ENCODE assay signal across 9 mouse cellular contexts in genomic region chr5:120578504-120579081, GRCm38 (mm10). TPM values are rescaled to one million over a fixed set of nuclear protein-coding genes. Genes with fewer than 3 reads are reported as not detected.
DNase-seq lines count a peak whose midpoint lies in the region; ATAC-seq and TF ChIP-seq lines count a peak whose summit lies in the region.
"Had no signal": no experiment of that assay in that cellular context is flagged by ENCODE, and none has a peak within 500 bp of the region (broad histone marks: within the 10 kb centered on the region; RNA-seq: fewer than 3 reads in every experiment).

No protein-coding gene starts in this region.

- peak overlapping the region; percentile 18 for H3K4me2 ChIP-seq in intestine, embryonic 15.5 days (replicated peaks)
- peak overlapping the region; percentile 63 for H3K4me2 ChIP-seq in liver, postnatal 0 days (ENCODE audit: low read depth, low read length)

- WGBS in intestine, embryonic 15.5 days, result 22% methylated on average over 12 of the region's 12 CpGs
- 17% methylated on average over 12 of the region's 12 CpGs for WGBS in liver, postnatal 0 days (ENCODE audit: insufficient replicate concordance)

- H3K4me3 ChIP-seq in intestine, embryonic 15.5 days (replicated peaks), result no peak overlapping the region
- H3K4me3 ChIP-seq in liver, postnatal 0 days (ENCODE audit: low read depth, low read length), result 0 out of 2 replicates have a peak overlapping the region, but pooled peaks have one; percentile 13

- TF ChIP-seq EP300 in liver, postnatal 0 days (IDR thresholded peaks at IDR 0.05; ENCODE audit: low read depth), result no peak

- H3K27me3 ChIP-seq in intestine, embryonic 15.5 days (replicated peaks), result no peaks in the 10 kb centered on the region
- H3K27me3 ChIP-seq in liver, postnatal 0 days (ENCODE audit: insufficient read depth, low read length), result no peaks in the 10 kb centered on the region

- 0 out of 2 replicates have a peak overlapping the region, but pooled peaks have one; percentile 2 for H3K9ac ChIP-seq in intestine, embryonic 15.5 days
- peak overlapping the region; percentile 58 for H3K9ac ChIP-seq in liver, postnatal 0 days (replicated peaks)

- peak; percentile 16; the same call in 1 of the 2 replicates for ATAC-seq in intestine, embryonic 15.5 days
- peak; percentile 26 for ATAC-seq in liver, postnatal 0 days

- peaks cover 41% of the 10 kb centered on the region for H3K4me1 ChIP-seq in intestine, embryonic 15.5 days (replicated peaks)
- peaks cover 50% of the 10 kb centered on the region for H3K4me1 ChIP-seq in liver, postnatal 0 days (ENCODE audit: insufficient read depth)

- H3K36me3 ChIP-seq in intestine, embryonic 15.5 days, result peaks cover 12% of the 10 kb centered on the region
- H3K36me3 ChIP-seq in liver, postnatal 0 days (replicated peaks; ENCODE audit: insufficient read depth, low read length), result peaks cover 39% of the 10 kb centered on the region

- H3K9me3 ChIP-seq in intestine, embryonic 15.5 days, result no peaks in the 10 kb centered on the region
- no peaks in the 10 kb centered on the region for H3K9me3 ChIP-seq in liver, postnatal 0 days (ENCODE audit: low read length)

- DNase-seq in cerebellum, adult 18-20 months, result peak; percentile 51 to 64
- DNase-seq in cerebellum, adult 9-11 months, result no peak
- DNase-seq in adrenal gland, postnatal 25 days, result peak; percentile 68
- peak; percentile 98 for DNase-seq in heart, adult 11 months
- DNase-seq in liver, postnatal 0 days, result peak; percentile 75
- DNase-seq in spleen, adult 12 weeks (ENCODE audit: low spot score), result peak; percentile 36
- DNase-seq in c-Kit-positive CD71-positive TER-119-positive erythroid progenitor cells, embryonic 14.5 days (ENCODE audit: low spot score), result no peak

- TF ChIP-seq CTCF in liver, postnatal 0 days (IDR thresholded peaks at IDR 0.05; ENCODE audit: low read depth), result no peak

- H3K27ac ChIP-seq in intestine, embryonic 15.5 days, result peak overlapping the region; percentile 79
- peak overlapping the region; percentile 92 for H3K27ac ChIP-seq in liver, postnatal 0 days (ENCODE audit: low read depth)
- H3K27ac ChIP-seq: macrophage had no signal

RNA-seq across cellular contexts. Expression of gene Tpcn1, which starts 9.9 kb away (rescaled TPM):
- total RNA-seq in adrenal gland, postnatal 25 days (2021), result 40.2 and 42.4 TPM in 2 replicates
- 25.3 and 26.8 TPM in 2 replicates for polyA plus RNA-seq in intestine, embryonic 15.5 days (2015; fragmentation: Nextera tagmentation; extraction: Ambion mirVana)
- 16.3 and 18.6 TPM in 2 replicates for polyA plus RNA-seq in liver, postnatal 0 days (2015; fragmentation: Nextera tagmentation; extraction: Ambion mirVana)

RNA-seq across cellular contexts. Expression of gene Iqcd, which starts 10.2 kb away (rescaled TPM):
- 0.57 and 0.67 TPM in 2 replicates for total RNA-seq in adrenal gland, postnatal 25 days (2021)
- polyA plus RNA-seq in intestine, embryonic 15.5 days (2015; fragmentation: Nextera tagmentation; extraction: Ambion mirVana), result 0.28 and 0.40 TPM in 2 replicates
- polyA plus RNA-seq in liver, postnatal 0 days (2015; fragmentation: Nextera tagmentation; extraction: Ambion mirVana), result 0.75 and 0.84 TPM in 2 replicates

RNA-seq across cellular contexts. Expression of gene Rita1, which starts 33.8 kb away (rescaled TPM):
- 15.9 and 17.5 TPM in 2 replicates for total RNA-seq in adrenal gland, postnatal 25 days (2021)
- 10.6 and 11.4 TPM in 2 replicates for polyA plus RNA-seq in intestine, embryonic 15.5 days (2015; fragmentation: Nextera tagmentation; extraction: Ambion mirVana)
- polyA plus RNA-seq in liver, postnatal 0 days (2015; fragmentation: Nextera tagmentation; extraction: Ambion mirVana), result 3.1 and 3.4 TPM in 2 replicates

RNA-seq across cellular contexts. Expression of gene Ddx54, which starts 33.9 kb away (rescaled TPM):
- 50.5 and 54.7 TPM in 2 replicates for total RNA-seq in adrenal gland, postnatal 25 days (2021)
- polyA plus RNA-seq in intestine, embryonic 15.5 days (2015; fragmentation: Nextera tagmentation; extraction: Ambion mirVana), result 47.5 and 49.3 TPM in 2 replicates
- polyA plus RNA-seq in liver, postnatal 0 days (2015; fragmentation: Nextera tagmentation; extraction: Ambion mirVana), result 14.0 and 15.1 TPM in 2 replicates

RNA-seq across cellular contexts. Expression of gene Cfap73, which starts 55.4 kb away (rescaled TPM):
- total RNA-seq in adrenal gland, postnatal 25 days (2021), result 2.8 and 3.1 TPM in 2 replicates
- not detected in 2 replicates for polyA plus RNA-seq in intestine, embryonic 15.5 days (2015; fragmentation: Nextera tagmentation; extraction: Ambion mirVana)
- not detected in 2 replicates for polyA plus RNA-seq in liver, postnatal 0 days (2015; fragmentation: Nextera tagmentation; extraction: Ambion mirVana)
- polyA plus RNA-seq: macrophage had no signal

Comparison
In these comparisons a context has a peak if more than half of its experiments do, and no peak if none do; other contexts are left out.
1. DNase-seq: peak in cerebellum, adult 18-20 months (2 of 2), adrenal gland, postnatal 25 days (single experiment), heart, adult 11 months (single experiment), liver, postnatal 0 days (single experiment) and spleen, adult 12 weeks (single experiment); none in cerebellum, adult 9-11 months (single experiment) and c-Kit-positive CD71-positive TER-119-positive erythroid progenitor cells, embryonic 14.5 days (single experiment).